Mouse (Mus musculus): ENCODE measurements around the gene Nbea.

- TF ChIP-seq CTCF (IDR thresholded peaks at IDR 0.05; ENCODE audit: low read depth) = no peak
- no peak for TF ChIP-seq EP300 (IDR thresholded peaks at IDR 0.05; ENCODE audit: low read depth)
Measured at GRCm38 (mm10) chr3:56043091-56043490, 140.4 kb downstream of the Nbea start.

All from liver, embryonic 14.5 days (tissue).